ENCODE assay signal across 14 mouse cellular contexts in the genomic region with DNA sequence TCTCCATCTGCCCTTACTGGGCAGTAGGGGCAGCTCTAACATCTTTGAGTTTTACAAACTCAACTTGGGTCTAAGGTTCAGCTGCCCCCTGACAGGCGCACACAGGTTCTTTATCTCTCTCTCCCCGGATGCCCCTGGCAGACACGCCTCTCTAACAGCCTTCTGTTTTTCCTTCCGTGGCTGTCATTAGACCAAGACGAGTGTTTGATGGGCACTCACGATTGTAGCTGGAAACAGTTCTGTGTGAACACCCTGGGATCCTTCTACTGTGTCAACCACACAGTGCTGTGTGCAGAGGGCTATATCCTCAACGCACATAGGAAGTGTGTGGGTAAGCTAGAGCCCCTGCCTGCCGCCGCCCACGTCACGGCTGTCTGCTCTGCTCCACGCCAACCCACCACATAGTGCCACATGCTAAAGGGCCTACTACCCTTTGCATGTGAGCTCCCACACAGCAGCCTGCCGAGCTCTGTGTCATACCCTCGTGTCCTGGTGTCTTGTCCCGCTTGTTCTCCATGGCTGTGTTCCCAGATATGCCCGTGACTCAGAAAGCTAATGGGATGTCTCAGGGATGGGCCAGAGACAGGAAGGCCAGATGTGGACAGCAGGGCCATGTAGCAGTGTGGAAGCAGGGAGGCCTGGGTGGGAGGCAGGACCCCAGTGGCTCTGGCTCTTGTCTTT. TPM values are rescaled to one million over a fixed set of nuclear protein-coding genes. Genes with fewer than 3 reads are reported as not detected.
DNase-seq lines count a peak whose midpoint lies in the region; ATAC-seq and TF ChIP-seq lines count a peak whose summit lies in the region.
"Had no signal": no experiment of that assay in that cellular context is flagged by ENCODE, and none has a peak within 500 bp of the region (broad histone marks: within the 10 kb centered on the region; RNA-seq: fewer than 3 reads in every experiment).

No protein-coding gene starts in this region.

- ATAC-seq in frontal cortex, adult (ENCODE audit: low TSS enrichment) = peak; percentile 74
- ATAC-seq in CD4-positive, CD25-positive, alpha-beta regulatory T cell, adult 4 months = peak; percentile 41
- ATAC-seq in forebrain, embryonic 14.5 days = no peak
- no peak for ATAC-seq in forebrain, postnatal 0 days

- TF ChIP-seq POLR2A in olfactory bulb, adult 2 months (IDR thresholded peaks at IDR 0.05; ENCODE audit: insufficient read depth, low read depth, low read length) = 0 out of 2 replicates have a peak, but pooled peaks have one; percentile 11

- H3K4me1 ChIP-seq in olfactory bulb, adult 2 months (ENCODE audit: control insufficient read depth, insufficient read depth, low read length) = peaks cover 36% of the 10 kb centered on the region
- no peaks in the 10 kb centered on the region for H3K4me1 ChIP-seq in forebrain, embryonic 14.5 days (ENCODE audit: control insufficient read depth, insufficient read depth, low read length)
- H3K4me1 ChIP-seq in forebrain, postnatal 0 days (ENCODE audit: insufficient read depth) = no peaks in the 10 kb centered on the region
- H3K4me1 ChIP-seq: embryonic facial prominence, embryonic 12.5 days had no signal

- 0 out of 2 replicates have a peak overlapping the region, but pooled peaks have one; percentile 28 for H3K27ac ChIP-seq in olfactory bulb, adult 2 months (ENCODE audit: insufficient read depth, low read depth, low read length)
- no peak overlapping the region for H3K27ac ChIP-seq in forebrain, embryonic 14.5 days (ENCODE audit: low read depth, low read length)
- H3K27ac ChIP-seq in forebrain, postnatal 0 days (ENCODE audit: low read depth, low read length) = no peak overlapping the region
- H3K27ac ChIP-seq: embryonic facial prominence, embryonic 12.5 days; heart, embryonic 10.5 days; stomach, embryonic 15.5 days had no signal

- no peak for DNase-seq in frontal cortex, postnatal 14 days (ENCODE audit: low spot score in 2 of 2)
- peak; percentile 41 to 72 for DNase-seq in frontal cortex, adult 2 months (ENCODE audit: extremely low spot score in 1 of 2, low spot score in 1 of 2)
- DNase-seq in forebrain, embryonic 14.5 days (ENCODE audit: low spot score) = no peak
- DNase-seq in forebrain, postnatal 0 days = no peak
- DNase-seq in kidney, postnatal 25 days = no peak
- DNase-seq: B cell, adult 2 months; kidney, adult 18-20 months; lung, embryonic 14.5 days had no signal

- no peaks in the 10 kb centered on the region for H3K9me3 ChIP-seq in forebrain, embryonic 14.5 days (replicated peaks; ENCODE audit: control insufficient read depth, low read length)
- H3K9me3 ChIP-seq in forebrain, postnatal 0 days (ENCODE audit: low read length) = no peaks in the 10 kb centered on the region
- H3K9me3 ChIP-seq: embryonic facial prominence, embryonic 12.5 days; heart, embryonic 10.5 days; stomach, embryonic 15.5 days had no signal

- H3K4me3 ChIP-seq in olfactory bulb, adult 2 months (ENCODE audit: insufficient read depth, low read depth, low read length) = no peak overlapping the region
- H3K4me3 ChIP-seq in forebrain, embryonic 14.5 days (ENCODE audit: low read depth, low read length) = no peak overlapping the region
- no peak overlapping the region for H3K4me3 ChIP-seq in forebrain, postnatal 0 days (ENCODE audit: low read depth, low read length)
- H3K4me3 ChIP-seq: embryonic facial prominence, embryonic 12.5 days; heart, embryonic 10.5 days; stomach, embryonic 15.5 days had no signal

- H3K27me3 ChIP-seq in forebrain, embryonic 14.5 days (replicated peaks; ENCODE audit: control insufficient read depth, insufficient read depth, low read length) = no peaks in the 10 kb centered on the region
- no peaks in the 10 kb centered on the region for H3K27me3 ChIP-seq in forebrain, postnatal 0 days (ENCODE audit: insufficient read depth, low read length)
- H3K27me3 ChIP-seq: embryonic facial prominence, embryonic 12.5 days; stomach, embryonic 15.5 days had no signal

- H3K9ac ChIP-seq in forebrain, embryonic 14.5 days (ENCODE audit: low read length) = no peak overlapping the region
- H3K9ac ChIP-seq in forebrain, postnatal 0 days = no peak overlapping the region
- H3K9ac ChIP-seq: embryonic facial prominence, embryonic 12.5 days; lung, embryonic 14.5 days; stomach, embryonic 15.5 days had no signal

- WGBS in olfactory bulb, adult 2 months = 57% methylated on average over 16 of the region's 16 CpGs
- 86% methylated on average over 16 of the region's 16 CpGs for WGBS in forebrain, embryonic 14.5 days
- 80% methylated on average over 16 of the region's 16 CpGs for WGBS in forebrain, postnatal 0 days

- no peak overlapping the region for H3K4me2 ChIP-seq in forebrain, embryonic 14.5 days (ENCODE audit: low read length)
- no peak overlapping the region for H3K4me2 ChIP-seq in forebrain, postnatal 0 days (ENCODE audit: low read depth)
- H3K4me2 ChIP-seq: embryonic facial prominence, embryonic 12.5 days; lung, embryonic 14.5 days; stomach, embryonic 15.5 days had no signal

- no peak for TF ChIP-seq CTCF in olfactory bulb, adult 2 months (IDR thresholded peaks at IDR 0.05; ENCODE audit: insufficient read depth, low read depth, low read length)
- TF ChIP-seq CTCF in forebrain, postnatal 0 days (IDR thresholded peaks at IDR 0.05; ENCODE audit: low read depth) = no peak

- no peaks in the 10 kb centered on the region for H3K36me3 ChIP-seq in forebrain, embryonic 14.5 days (ENCODE audit: control insufficient read depth, insufficient read depth, low read length)
- no peaks in the 10 kb centered on the region for H3K36me3 ChIP-seq in forebrain, postnatal 0 days (ENCODE audit: insufficient read depth)
- H3K36me3 ChIP-seq: stomach, embryonic 15.5 days had no signal

RNA-seq across cellular contexts. Expression of a gene that starts 47.3 kb away (rescaled TPM):
- polyA plus RNA-seq in CD4-positive, CD25-positive, alpha-beta regulatory T cell, adult 4 months (2017; shearing (Covaris generic)) = under 1 TPM; 0.86 to 0.90 TPM
- polyA plus RNA-seq in frontal cortex, adult 2 months (2012; rRNA removed) = 25.3 and 25.6 TPM in 2 replicates
- polyA plus RNA-seq in olfactory bulb, adult 2 months (2012; ENCODE audit: insufficient read depth, insufficient read length, low replicate concordance, missing spikeins) = not detected in 2 replicates
- 7.3 and 12.8 TPM in 2 replicates for polyA plus RNA-seq in forebrain, embryonic 14.5 days (2014; fragmentation: Nextera tagmentation; extraction: Ambion mirVana)
- 26.7 and 41.1 TPM in 2 replicates for total RNA-seq in forebrain, postnatal 0 days (2014; rRNA removed)
- polyA plus RNA-seq in forebrain, postnatal 0 days (2015; fragmentation: Nextera tagmentation; extraction: Ambion mirVana) = 18.6 and 19.6 TPM in 2 replicates

Comparison
In these comparisons a context has a peak if more than half of its experiments do, and no peak if none do; other contexts are left out.
1. DNase-seq: peak in frontal cortex, adult 2 months (2 of 2); none in frontal cortex, postnatal 14 days (0 of 2), forebrain, embryonic 14.5 days (single experiment), forebrain, postnatal 0 days (single experiment) and kidney, postnatal 25 days (0 of 2).
2. ATAC-seq: peak in frontal cortex, adult (single experiment) and CD4-positive, CD25-positive, alpha-beta regulatory T cell, adult 4 months (single experiment); none in forebrain, embryonic 14.5 days (single experiment) and forebrain, postnatal 0 days (single experiment).